Mouse (Mus musculus): ENCODE measurements around the gene Erbb3. TPM values are rescaled to one million over a fixed set of nuclear protein-coding genes. Genes with fewer than 3 reads are reported as not detected.
"Not testable (repeated sequence)": the region's sequence is repeated elsewhere in the genome, so short reads cannot be mapped to it uniquely, and the experiment has no call there.

Gene Erbb3
- polyA plus RNA-seq, 1 experiment from 2014 or later: 1.2 TPM

DNA sequence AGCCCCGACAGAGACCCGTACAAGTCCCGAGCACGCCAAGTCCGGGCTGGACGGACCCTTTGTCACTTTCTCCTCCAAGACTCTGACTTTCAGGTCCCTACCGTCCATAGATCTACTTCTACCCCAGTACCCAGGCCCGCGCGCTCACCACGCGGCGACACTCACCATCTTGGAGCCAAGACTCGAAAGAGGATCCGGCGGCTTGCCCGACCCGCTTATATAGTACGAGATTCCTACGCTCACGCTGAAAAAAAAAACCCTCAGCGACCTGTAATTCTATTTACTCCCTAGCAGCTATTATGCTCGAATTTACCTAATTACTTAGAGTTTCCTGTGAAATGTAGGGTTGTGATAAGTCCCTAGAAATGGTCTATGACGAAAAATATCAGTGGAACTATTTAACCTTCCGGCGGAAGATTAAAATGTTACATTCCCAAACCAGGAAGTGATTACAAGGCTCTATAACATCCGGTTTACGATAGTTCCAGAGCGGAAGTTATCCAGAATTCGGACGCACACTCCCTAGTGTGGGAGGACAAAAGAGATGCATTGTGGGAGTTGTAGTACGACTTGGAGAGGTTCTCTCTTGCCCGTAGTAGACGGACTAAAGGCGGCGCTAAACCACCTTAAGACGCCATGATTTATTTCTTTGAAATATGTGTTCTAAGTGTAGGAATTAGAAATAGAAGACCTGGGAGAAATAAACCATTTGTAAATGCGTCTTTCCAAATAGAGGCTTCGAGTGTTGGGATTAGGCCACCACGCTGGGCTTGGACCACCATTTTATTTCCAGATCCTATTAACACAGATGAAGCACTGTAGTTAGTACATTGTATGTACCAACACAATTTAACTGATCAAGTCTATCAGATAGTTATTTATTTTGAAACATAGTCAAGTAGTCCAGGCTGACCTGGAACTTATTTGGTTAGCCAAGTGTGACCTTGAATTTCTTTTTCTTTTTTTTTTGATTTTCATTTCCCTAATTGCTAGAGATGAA is 37.2 kb upstream of the Erbb3 start, which contains the start of gene Rps26:
Gene Rps26, minus strand, starts transcription at position 437 of the 1,000 bp plus-strand sequence.
- DNase-seq (ENCODE audit: low spot score) (peak; percentile 88), ATAC-seq (replicated peaks; ENCODE audit: low FRiP score) (peak; percentile 95)
- H3K4me2 ChIP-seq (ENCODE audit: low read depth, low read length, severe bottlenecking): peak within 1 kb of the TSS; percentile 88
- peak within 1 kb of the TSS; percentile 97 for H3K9ac ChIP-seq (ENCODE audit: low read length)
- H3K4me1 ChIP-seq (replicated peaks; ENCODE audit: control insufficient read depth, insufficient read depth, low read length): peaks cover 3% of the 10 kb centered on the region; the same call in 1 of the 2 replicates
- WGBS: under 1% methylated on average over 40 of the region's 40 CpGs
- no peaks in the 10 kb centered on the region for H3K27me3 ChIP-seq (ENCODE audit: control insufficient read depth, insufficient read depth, low read length)
- peaks cover 17% of the 10 kb centered on the region for H3K36me3 ChIP-seq (ENCODE audit: control insufficient read depth, insufficient read depth, low read length)
- peak within 1 kb of the TSS; percentile 39 for H3K27ac ChIP-seq (ENCODE audit: low read depth, low read length)
- no peaks in the 10 kb centered on the region for H3K9me3 ChIP-seq (ENCODE audit: control insufficient read depth, low read length)
- H3K4me3 ChIP-seq (ENCODE audit: low read depth, low read length): peak within 1 kb of the TSS; percentile 68

DNA sequence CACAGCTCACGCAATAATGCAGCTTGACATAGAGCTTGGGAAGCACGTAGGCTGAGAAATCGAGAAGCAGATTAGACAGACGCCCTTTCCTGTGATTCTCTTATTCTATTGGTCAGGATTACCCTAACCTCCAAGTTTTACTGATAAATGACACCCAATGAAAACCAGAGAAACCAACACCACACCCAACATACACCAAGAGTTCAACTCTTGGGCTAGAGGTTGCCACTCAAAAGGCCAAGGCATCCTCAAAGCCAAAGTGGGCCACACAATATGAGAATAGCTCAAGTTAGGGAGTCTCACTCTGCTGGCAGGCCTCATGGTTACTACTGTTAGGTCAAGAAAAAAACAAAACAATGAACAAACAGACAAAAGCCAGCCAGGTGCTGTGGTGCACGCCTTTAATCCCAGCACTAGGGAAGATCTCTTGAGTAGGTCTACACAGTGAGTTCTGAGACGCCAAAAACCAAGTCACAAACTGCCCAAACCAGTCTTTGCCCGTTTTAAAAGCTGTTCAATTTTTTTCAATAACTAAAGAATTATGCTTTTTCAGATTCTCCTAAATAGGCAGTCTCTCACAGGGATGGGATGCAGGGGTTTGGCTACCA is 35.9 kb upstream of the Erbb3 start:
- Histone ChIP-seq H3K9me3 (ENCODE audit: control insufficient read depth, low read length) (no peaks in the 10 kb centered on the region), H3K4me2 (ENCODE audit: low read depth, low read length, severe bottlenecking) (peak overlapping the region; percentile 88), H3K27ac (ENCODE audit: low read depth, low read length) (peak overlapping the region; percentile 39; the same call in 1 of the 2 replicates), H3K4me1 (replicated peaks; ENCODE audit: control insufficient read depth, insufficient read depth, low read length) (peaks cover 3% of the 10 kb centered on the region; the same call in 1 of the 2 replicates), H3K9ac (ENCODE audit: low read length) (peak overlapping the region; percentile 97), H3K4me3 (ENCODE audit: low read depth, low read length) (peak overlapping the region; percentile 68), H3K27me3 (ENCODE audit: control insufficient read depth, insufficient read depth, low read length) (no peaks in the 10 kb centered on the region), H3K36me3 (ENCODE audit: control insufficient read depth, insufficient read depth, low read length) (peaks cover 17% of the 10 kb centered on the region)
- WGBS: 43% methylated on average over 7 of the region's 7 CpGs
- DNase-seq (ENCODE audit: low spot score) (no peak), ATAC-seq (replicated peaks; ENCODE audit: low FRiP score) (no peak)

DNA sequence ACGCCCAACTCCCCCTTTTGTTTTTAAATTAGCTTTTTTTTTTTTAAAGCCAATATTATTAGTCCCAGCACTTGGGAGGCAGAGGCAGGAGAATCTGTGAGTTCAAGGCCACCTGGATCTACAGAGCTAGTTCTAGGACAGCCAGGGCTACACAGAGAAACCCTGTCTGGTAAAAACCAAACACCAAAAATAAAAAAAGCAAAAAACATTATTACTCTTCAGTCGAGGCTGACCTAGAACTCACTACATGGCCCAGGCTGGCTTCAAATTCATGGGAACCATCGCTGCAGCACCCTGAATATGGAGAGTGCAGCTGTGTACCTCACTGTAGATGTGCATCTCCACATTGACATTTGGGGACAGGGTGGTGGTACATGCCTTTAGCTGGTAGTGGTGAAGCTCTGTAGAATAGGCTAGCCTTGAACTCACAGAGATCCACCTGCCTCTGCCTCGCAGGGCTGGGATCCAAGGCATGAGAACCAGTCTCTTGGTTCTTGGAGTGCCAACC is 33.7 kb upstream of the Erbb3 start:
- not testable (repeated sequence) for H3K9ac ChIP-seq (ENCODE audit: low read length); H3K4me2 ChIP-seq (ENCODE audit: low read depth, low read length, severe bottlenecking); H3K27me3 ChIP-seq (ENCODE audit: control insufficient read depth, insufficient read depth, low read length); ATAC-seq (replicated peaks; ENCODE audit: low FRiP score); H3K4me3 ChIP-seq (ENCODE audit: low read depth, low read length); H3K4me1 ChIP-seq (replicated peaks; ENCODE audit: control insufficient read depth, insufficient read depth, low read length); H3K9me3 ChIP-seq (ENCODE audit: control insufficient read depth, low read length); H3K27ac ChIP-seq (ENCODE audit: low read depth, low read length); DNase-seq (ENCODE audit: low spot score)
- peaks cover 17% of the 10 kb centered on the region for H3K36me3 ChIP-seq (ENCODE audit: control insufficient read depth, insufficient read depth, low read length)
- WGBS: 81% methylated on average over 4 of the region's 4 CpGs

DNA sequence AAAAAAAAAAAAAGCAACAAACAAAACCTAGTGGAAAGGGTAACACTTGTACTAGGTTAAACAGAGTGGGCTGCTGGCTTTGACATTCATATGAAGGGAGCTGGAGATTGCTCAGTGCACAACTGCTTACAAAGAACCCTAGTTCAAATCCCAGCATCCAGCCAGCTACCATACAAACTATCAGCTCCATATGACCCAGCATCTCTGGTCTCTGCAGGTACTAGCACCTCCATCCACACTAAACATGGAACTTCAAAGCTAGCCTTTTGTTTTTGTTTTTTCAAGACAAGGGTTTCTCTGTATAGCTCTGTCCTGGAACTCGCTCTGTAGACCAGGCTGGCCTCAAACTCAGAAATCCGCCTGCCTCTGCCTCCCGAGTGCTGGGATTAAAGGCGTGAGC is 33.2 kb upstream of the Erbb3 start:
- ATAC-seq (replicated peaks; ENCODE audit: low FRiP score) (no peak), DNase-seq (ENCODE audit: low spot score) (no peak)
- H3K9ac ChIP-seq (ENCODE audit: low read length): no peak overlapping the region
- 81% methylated on average over 4 of the region's 4 CpGs for WGBS
- peaks cover 3% of the 10 kb centered on the region; the same call in 1 of the 2 replicates for H3K4me1 ChIP-seq (replicated peaks; ENCODE audit: control insufficient read depth, insufficient read depth, low read length)
- H3K4me2 ChIP-seq (ENCODE audit: low read depth, low read length, severe bottlenecking): no peak overlapping the region
- no peaks in the 10 kb centered on the region for H3K27me3 ChIP-seq (ENCODE audit: control insufficient read depth, insufficient read depth, low read length)
- no peak overlapping the region for H3K27ac ChIP-seq (ENCODE audit: low read depth, low read length)
- H3K4me3 ChIP-seq (ENCODE audit: low read depth, low read length): no peak overlapping the region
- peaks cover 17% of the 10 kb centered on the region for H3K36me3 ChIP-seq (ENCODE audit: control insufficient read depth, insufficient read depth, low read length)
- no peaks in the 10 kb centered on the region for H3K9me3 ChIP-seq (ENCODE audit: control insufficient read depth, low read length)

DNA sequence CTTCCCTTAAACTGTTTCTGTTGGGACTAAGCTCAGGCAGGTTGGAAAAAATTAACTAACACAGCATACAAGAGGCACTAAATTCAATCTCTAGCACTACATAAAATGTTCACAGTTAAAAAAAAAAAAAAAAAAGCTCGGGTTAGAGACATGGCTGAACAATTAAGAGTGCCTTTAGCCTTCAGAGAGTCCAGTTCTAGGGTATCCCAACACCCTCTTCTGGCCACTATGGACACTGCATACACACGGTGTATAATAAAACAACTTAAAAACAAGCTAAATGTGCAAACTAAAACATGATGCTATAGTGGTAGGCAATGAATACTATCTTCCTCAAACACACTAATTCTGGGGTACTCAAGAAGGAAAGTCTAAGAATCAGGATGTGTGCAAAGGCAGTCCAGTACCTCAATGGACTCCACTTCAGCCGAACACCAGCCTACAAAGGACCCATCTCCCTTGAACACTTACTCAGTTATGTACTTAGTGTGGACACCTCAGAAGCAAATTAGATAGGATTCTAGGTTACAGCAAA is 32.6 kb upstream of the Erbb3 start:
- H3K4me2 ChIP-seq (ENCODE audit: low read depth, low read length, severe bottlenecking): no peak overlapping the region
- WGBS: 76% methylated on average over 3 of the region's 3 CpGs

DNA sequence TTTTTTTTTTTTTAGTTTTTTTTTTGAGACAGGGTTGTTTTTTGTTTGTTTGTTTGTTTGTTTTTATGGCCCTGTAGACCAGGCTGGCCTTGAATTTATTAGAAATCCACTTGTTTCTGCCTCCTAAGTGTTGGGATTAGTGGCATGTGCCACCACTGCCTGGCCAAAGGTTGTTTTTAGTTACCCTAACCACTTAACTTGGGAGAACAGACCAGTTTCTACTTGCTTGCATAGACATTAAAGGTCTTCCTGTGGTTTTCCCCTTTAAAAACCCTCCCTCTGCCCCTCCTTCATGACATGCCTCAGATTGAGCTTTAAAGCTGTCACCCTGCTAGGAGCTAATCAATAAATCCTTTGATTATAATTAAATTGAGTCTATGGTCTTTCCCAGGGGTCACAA is 30.8 kb upstream of the Erbb3 start:
- no peaks in the 10 kb centered on the region for H3K27me3 ChIP-seq (ENCODE audit: control insufficient read depth, insufficient read depth, low read length)
- H3K36me3 ChIP-seq (ENCODE audit: control insufficient read depth, insufficient read depth, low read length): peaks cover 17% of the 10 kb centered on the region
- DNase-seq (ENCODE audit: low spot score): no peak
- H3K4me1 ChIP-seq (replicated peaks; ENCODE audit: control insufficient read depth, insufficient read depth, low read length): no peaks in the 10 kb centered on the region; the same call in 1 of the 2 replicates
- no peaks in the 10 kb centered on the region for H3K9me3 ChIP-seq (ENCODE audit: control insufficient read depth, low read length)
- no peak overlapping the region for H3K27ac ChIP-seq (ENCODE audit: low read depth, low read length)
- no peak for ATAC-seq (replicated peaks; ENCODE audit: low FRiP score)
- H3K4me2 ChIP-seq (ENCODE audit: low read depth, low read length, severe bottlenecking): no peak overlapping the region
- no peak overlapping the region for H3K4me3 ChIP-seq (ENCODE audit: low read depth, low read length)
- H3K9ac ChIP-seq (ENCODE audit: low read length): no peak overlapping the region

More for the DNA sequence above, 32.6 kb upstream of the Erbb3 start:
- Histone ChIP-seq H3K27ac (ENCODE audit: low read depth, low read length) (no peak overlapping the region), H3K27me3 (ENCODE audit: control insufficient read depth, insufficient read depth, low read length) (no peaks in the 10 kb centered on the region), H3K4me3 (ENCODE audit: low read depth, low read length) (no peak overlapping the region), H3K36me3 (ENCODE audit: control insufficient read depth, insufficient read depth, low read length) (peaks cover 17% of the 10 kb centered on the region), H3K4me1 (replicated peaks; ENCODE audit: control insufficient read depth, insufficient read depth, low read length) (peaks cover 3% of the 10 kb centered on the region; the same call in 1 of the 2 replicates), H3K9ac (ENCODE audit: low read length) (no peak overlapping the region), H3K9me3 (ENCODE audit: control insufficient read depth, low read length) (no peaks in the 10 kb centered on the region)
- DNase-seq (ENCODE audit: low spot score): no peak
- ATAC-seq (replicated peaks; ENCODE audit: low FRiP score): no peak

DNA sequence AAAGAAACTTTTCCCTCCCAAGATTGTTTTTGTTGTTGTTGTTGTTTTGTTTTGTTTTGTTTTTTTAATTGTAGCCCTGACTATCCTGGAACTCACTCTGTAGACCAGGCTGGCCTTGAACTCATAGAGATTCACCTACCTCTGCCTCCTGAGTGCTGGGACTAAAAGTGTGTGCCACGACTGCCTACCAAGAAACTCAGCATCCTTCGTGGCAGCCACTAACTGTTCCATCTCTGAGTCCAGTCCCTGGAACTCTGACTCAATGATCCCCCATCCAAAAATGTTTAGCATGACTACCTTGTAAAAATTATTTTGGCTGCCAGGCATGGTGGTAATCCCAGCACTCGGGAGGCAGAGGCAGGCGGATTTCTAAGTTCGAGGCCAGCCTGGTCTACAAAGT is 29.7 kb upstream of the Erbb3 start:
- H3K9me3 ChIP-seq (ENCODE audit: control insufficient read depth, low read length); H3K4me1 ChIP-seq (replicated peaks; ENCODE audit: control insufficient read depth, insufficient read depth, low read length); H3K9ac ChIP-seq (ENCODE audit: low read length); H3K4me3 ChIP-seq (ENCODE audit: low read depth, low read length); H3K27ac ChIP-seq (ENCODE audit: low read depth, low read length); H3K27me3 ChIP-seq (ENCODE audit: control insufficient read depth, insufficient read depth, low read length); H3K4me2 ChIP-seq (ENCODE audit: low read depth, low read length, severe bottlenecking); ATAC-seq (replicated peaks; ENCODE audit: low FRiP score); DNase-seq (ENCODE audit: low spot score); H3K36me3 ChIP-seq (ENCODE audit: control insufficient read depth, insufficient read depth, low read length): not testable (repeated sequence)
- WGBS: 92% methylated on average over 5 of the region's 5 CpGs

DNA sequence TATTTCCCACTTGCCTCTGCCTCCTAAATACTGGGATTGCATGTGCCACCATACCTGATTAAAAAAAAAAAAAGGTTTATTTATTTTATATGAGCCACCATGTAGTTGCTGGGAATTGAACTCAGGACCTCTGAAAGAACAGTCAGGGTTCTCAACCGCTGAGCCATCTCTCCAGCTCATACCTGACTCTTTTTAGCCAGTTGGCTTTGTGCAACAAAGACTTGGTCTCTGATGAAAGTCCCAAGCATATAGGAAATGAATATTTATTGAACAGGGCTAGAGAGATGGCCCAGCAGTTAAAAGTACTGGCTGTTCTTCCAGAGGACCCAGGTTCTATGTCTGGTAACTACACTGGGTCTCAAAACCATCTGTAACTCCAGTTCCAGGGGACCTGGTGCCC is 29.1 kb upstream of the Erbb3 start:
- Histone ChIP-seq H3K27ac (ENCODE audit: low read depth, low read length) (no peak overlapping the region), H3K9me3 (ENCODE audit: control insufficient read depth, low read length) (no peaks in the 10 kb centered on the region), H3K27me3 (ENCODE audit: control insufficient read depth, insufficient read depth, low read length) (no peaks in the 10 kb centered on the region), H3K36me3 (ENCODE audit: control insufficient read depth, insufficient read depth, low read length) (peaks cover 3% of the 10 kb centered on the region; the same call in 1 of the 2 replicates), H3K4me3 (ENCODE audit: low read depth, low read length) (no peak overlapping the region), H3K4me1 (replicated peaks; ENCODE audit: control insufficient read depth, insufficient read depth, low read length) (no peaks in the 10 kb centered on the region), H3K9ac (ENCODE audit: low read length) (no peak overlapping the region), H3K4me2 (ENCODE audit: low read depth, low read length, severe bottlenecking) (no peak overlapping the region)
- DNase-seq (ENCODE audit: low spot score): no peak
- 93% methylated on average over 1 of the region's 1 CpGs for WGBS
- no peak for ATAC-seq (replicated peaks; ENCODE audit: low FRiP score)

All from forebrain, embryonic 11.5 days (tissue).